Mouse (Mus musculus): ENCODE data around the gene Trpv1. TPM values are rescaled to one million over a fixed set of nuclear protein-coding genes. Genes with fewer than 3 reads are reported as not detected.

Gene Trpv1
- total and polyA plus RNA-seq, 3 experiments = 0.08 to 0.21 (median 0.11) TPM

- 58% methylated on average over 7 of the region's 7 CpGs for WGBS
- Histone ChIP-seq H3K79me2 (replicated peaks; ENCODE audit: control insufficient read depth, insufficient read depth, low read length) (no peaks in the 10 kb centered on the region), H3K27me3 (ENCODE audit: control insufficient read depth, insufficient read depth, low read length) (no peaks in the 10 kb centered on the region), H3K36me3 (ENCODE audit: control insufficient read depth, insufficient read depth, low read length) (no peaks in the 10 kb centered on the region), H3K4me1 (ENCODE audit: control insufficient read depth, insufficient read depth, low read length) (peaks cover 4% of the 10 kb centered on the region), H3K4me3 (no peak overlapping the region), H3K27ac (no peak overlapping the region), H3K9ac (ENCODE audit: low read depth, low read length) (no peak overlapping the region)
- intact Hi-C loops (cut with DNase I) = no loop called here
- TF ChIP-seq EP300 (IDR thresholded peaks at IDR 0.05; ENCODE audit: insufficient read depth, low read depth, low read length) = no peak
- no peak for TF ChIP-seq CTCF (IDR thresholded peaks at IDR 0.05)
- TF ChIP-seq POLR2A (IDR thresholded peaks at IDR 0.05; ENCODE audit: insufficient read depth, low read depth, low read length) = no peak
- DNase-seq = no peak
Measured at GRCm38 (mm10) chr11:73205194-73205593, 28.9 kb upstream of the Trpv1 start.

GRCm38 (mm10) chr11:73207621-73208020 is 26.5 kb upstream of the Trpv1 start:
- H3K27me3 ChIP-seq (ENCODE audit: control insufficient read depth, insufficient read depth, low read length) = no peaks in the 10 kb centered on the region
- no peaks in the 10 kb centered on the region for H3K4me1 ChIP-seq (ENCODE audit: control insufficient read depth, insufficient read depth, low read length)
- TF ChIP-seq EP300 (IDR thresholded peaks at IDR 0.05; ENCODE audit: insufficient read depth, low read depth, low read length) (no peak), POLR2A (IDR thresholded peaks at IDR 0.05; ENCODE audit: insufficient read depth, low read depth, low read length) (no peak), CTCF (IDR thresholded peaks at IDR 0.05) (peak; percentile 48)
- DNase-seq = no peak
- no peak overlapping the region for H3K27ac ChIP-seq
- no peak overlapping the region for H3K9ac ChIP-seq (ENCODE audit: low read depth, low read length)
- no peak overlapping the region for H3K4me3 ChIP-seq
- intact Hi-C loops (cut with DNase I) = no loop called here
- H3K36me3 ChIP-seq (ENCODE audit: control insufficient read depth, insufficient read depth, low read length) = no peaks in the 10 kb centered on the region
- no peaks in the 10 kb centered on the region for H3K79me2 ChIP-seq (replicated peaks; ENCODE audit: control insufficient read depth, insufficient read depth, low read length)
- 74% methylated on average over 2 of the region's 2 CpGs for WGBS

GRCm38 (mm10) chr11:73213956-73214355 is 20.1 kb upstream of the Trpv1 start:
- no peak overlapping the region for H3K27ac ChIP-seq
- TF ChIP-seq CTCF (IDR thresholded peaks at IDR 0.05) (no peak), POLR2A (IDR thresholded peaks at IDR 0.05; ENCODE audit: insufficient read depth, low read depth, low read length) (no peak), EP300 (IDR thresholded peaks at IDR 0.05; ENCODE audit: insufficient read depth, low read depth, low read length) (no peak)
- WGBS = 63% methylated on average over 3 of the region's 3 CpGs
- H3K9ac ChIP-seq (ENCODE audit: low read depth, low read length) = no peak overlapping the region
- DNase-seq = no peak
- H3K36me3 ChIP-seq (ENCODE audit: control insufficient read depth, insufficient read depth, low read length) = no peaks in the 10 kb centered on the region
- intact Hi-C loops (cut with DNase I) = no loop called here
- H3K79me2 ChIP-seq (replicated peaks; ENCODE audit: control insufficient read depth, insufficient read depth, low read length) = no peaks in the 10 kb centered on the region
- H3K4me1 ChIP-seq (ENCODE audit: control insufficient read depth, insufficient read depth, low read length) = no peaks in the 10 kb centered on the region
- H3K27me3 ChIP-seq (ENCODE audit: control insufficient read depth, insufficient read depth, low read length) = no peaks in the 10 kb centered on the region
- no peak overlapping the region for H3K4me3 ChIP-seq

GRCm38 (mm10) chr11:73219671-73220070 is 14.4 kb upstream of the Trpv1 start:
- WGBS = 56% methylated on average over 2 of the region's 2 CpGs
- H3K36me3 ChIP-seq (ENCODE audit: control insufficient read depth, insufficient read depth, low read length) = no peaks in the 10 kb centered on the region
- H3K27ac ChIP-seq = no peak overlapping the region
- DNase-seq = no peak
- no peak overlapping the region for H3K9ac ChIP-seq (ENCODE audit: low read depth, low read length)
- H3K4me1 ChIP-seq (ENCODE audit: control insufficient read depth, insufficient read depth, low read length) = no peaks in the 10 kb centered on the region
- H3K27me3 ChIP-seq (ENCODE audit: control insufficient read depth, insufficient read depth, low read length) = no peaks in the 10 kb centered on the region
- no peak overlapping the region for H3K4me3 ChIP-seq
- TF ChIP-seq CTCF (IDR thresholded peaks at IDR 0.05) (peak; percentile 45), POLR2A (IDR thresholded peaks at IDR 0.05; ENCODE audit: insufficient read depth, low read depth, low read length) (no peak), EP300 (IDR thresholded peaks at IDR 0.05; ENCODE audit: insufficient read depth, low read depth, low read length) (no peak)
- intact Hi-C loops (cut with DNase I) = loop anchor here (5.0 kb wide), 1 partner anchor 63 kb away; no protein-coding TSS in a partner anchor
- H3K79me2 ChIP-seq (replicated peaks; ENCODE audit: control insufficient read depth, insufficient read depth, low read length) = no peaks in the 10 kb centered on the region

GRCm38 (mm10) chr11:73220651-73221050 is 13.4 kb upstream of the Trpv1 start:
- Histone ChIP-seq H3K36me3 (ENCODE audit: control insufficient read depth, insufficient read depth, low read length) (no peaks in the 10 kb centered on the region), H3K9ac (ENCODE audit: low read depth, low read length) (no peak overlapping the region), H3K4me1 (ENCODE audit: control insufficient read depth, insufficient read depth, low read length) (no peaks in the 10 kb centered on the region), H3K27me3 (ENCODE audit: control insufficient read depth, insufficient read depth, low read length) (no peaks in the 10 kb centered on the region), H3K27ac (no peak overlapping the region), H3K4me3 (no peak overlapping the region), H3K79me2 (replicated peaks; ENCODE audit: control insufficient read depth, insufficient read depth, low read length) (no peaks in the 10 kb centered on the region)
- TF ChIP-seq EP300 (IDR thresholded peaks at IDR 0.05; ENCODE audit: insufficient read depth, low read depth, low read length) = no peak
- WGBS = 82% methylated on average over 1 of the region's 1 CpGs
- DNase-seq = no peak
- intact Hi-C loops (cut with DNase I) = loop anchor here (5.0 kb wide), 1 partner anchor 62 kb away; no protein-coding TSS in a partner anchor

DNA sequence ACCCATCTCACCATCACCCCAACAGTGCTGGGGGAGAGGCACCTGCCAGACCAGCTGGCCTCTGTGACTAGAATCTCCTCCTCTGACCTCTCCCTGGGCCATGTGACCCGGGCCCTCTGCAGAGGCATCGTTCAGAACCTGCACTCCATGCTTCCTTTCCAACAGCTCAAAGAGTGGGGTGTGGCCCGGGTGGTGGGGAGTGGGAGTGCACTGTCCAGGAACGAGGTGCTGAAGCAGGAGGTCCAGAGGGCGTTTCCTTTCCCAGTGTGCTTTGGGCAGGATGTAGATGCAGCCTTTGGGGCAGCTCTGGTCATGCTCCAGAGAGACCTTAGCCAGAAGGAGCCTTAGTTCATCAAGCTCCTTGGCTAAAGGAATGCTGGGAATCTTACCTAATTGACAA is 11.2 kb upstream of the Trpv1 start:
- Histone ChIP-seq H3K36me3 (ENCODE audit: control insufficient read depth, insufficient read depth, low read length) (no peaks in the 10 kb centered on the region), H3K4me1 (ENCODE audit: control insufficient read depth, insufficient read depth, low read length) (no peaks in the 10 kb centered on the region), H3K79me2 (replicated peaks; ENCODE audit: control insufficient read depth, insufficient read depth, low read length) (no peaks in the 10 kb centered on the region), H3K27me3 (ENCODE audit: control insufficient read depth, insufficient read depth, low read length) (no peaks in the 10 kb centered on the region), H3K9ac (ENCODE audit: low read depth, low read length) (no peak overlapping the region), H3K27ac (no peak overlapping the region), H3K4me3 (no peak overlapping the region)
- DNase-seq = no peak
- 28% methylated on average over 5 of the region's 5 CpGs for WGBS
- no peak for TF ChIP-seq CTCF (IDR thresholded peaks at IDR 0.05)
- no peak for TF ChIP-seq EP300 (IDR thresholded peaks at IDR 0.05; ENCODE audit: insufficient read depth, low read depth, low read length)
- no peak for TF ChIP-seq POLR2A (IDR thresholded peaks at IDR 0.05; ENCODE audit: insufficient read depth, low read depth, low read length)
- intact Hi-C loops (cut with DNase I) = loop anchor here (5.0 kb wide), 1 partner anchor 59 kb away; no protein-coding TSS in a partner anchor
